Mouse (Mus musculus): Measurements from ENCODE around the gene Kctd5. TPM values are rescaled to one million over a fixed set of nuclear protein-coding genes. Genes with fewer than 3 reads are reported as not detected.
A peak's percentile ranks its signal among the peaks of the same experiment; 100 is the strongest.

Gene Kctd5
- total RNA-seq, 2 experiments from 2014 or later, result 71.8 to 72.0 TPM

DNA sequence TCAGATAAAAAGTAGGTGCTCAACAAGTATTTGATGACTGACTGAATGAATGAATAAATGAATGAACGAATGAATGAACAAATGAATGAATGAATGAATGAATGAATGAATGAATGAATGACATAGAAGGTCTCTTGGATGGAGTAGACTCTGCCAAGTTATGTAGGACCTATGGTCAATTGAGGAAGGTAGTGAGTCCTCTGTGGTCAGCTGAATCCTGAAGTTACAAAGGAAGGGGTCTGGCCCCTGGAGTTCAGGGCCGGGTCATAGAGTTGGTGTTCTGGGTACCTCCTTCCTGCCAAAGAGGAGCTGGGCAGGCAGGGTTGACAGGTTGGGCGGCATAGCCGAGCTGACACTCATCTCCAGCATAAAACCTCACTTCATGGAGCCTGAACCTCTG lies 35.4 kb downstream of the Kctd5 start, which contains the start of gene Prss27:
Prss27 (plus strand) TSS at position 301 of the 400 bp plus-strand sequence.
- DNase-seq (ENCODE audit: low spot score in 2 of 2), result no peak

DNA sequence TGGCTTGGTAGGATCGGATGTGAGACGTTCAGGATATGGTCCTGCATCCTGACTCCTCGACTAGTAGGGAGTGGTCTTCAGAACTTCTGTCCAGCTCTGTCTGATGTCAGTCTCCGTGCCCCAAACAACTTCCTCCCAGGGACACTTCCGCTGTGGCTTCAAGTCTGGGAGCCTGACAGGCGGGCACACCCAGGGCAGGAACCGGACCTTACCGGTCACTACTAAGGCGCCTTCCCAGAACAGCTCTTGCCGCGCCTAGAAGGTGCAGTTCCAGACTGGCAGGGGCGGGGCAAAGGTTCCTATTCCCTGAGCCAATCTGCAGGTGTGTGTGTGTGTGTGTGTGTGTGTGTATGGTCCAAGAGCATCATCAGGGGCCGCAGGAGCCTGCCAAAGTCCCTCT lies 35.9 kb downstream of the Kctd5 start:
- DNase-seq (ENCODE audit: low spot score in 2 of 2), result no peak

- no peak for DNase-seq (ENCODE audit: low spot score in 2 of 2)
These were observed 36.3 kb downstream of the Kctd5 start for GRCm38 (mm10) chr17:24036954-24037353.

DNA sequence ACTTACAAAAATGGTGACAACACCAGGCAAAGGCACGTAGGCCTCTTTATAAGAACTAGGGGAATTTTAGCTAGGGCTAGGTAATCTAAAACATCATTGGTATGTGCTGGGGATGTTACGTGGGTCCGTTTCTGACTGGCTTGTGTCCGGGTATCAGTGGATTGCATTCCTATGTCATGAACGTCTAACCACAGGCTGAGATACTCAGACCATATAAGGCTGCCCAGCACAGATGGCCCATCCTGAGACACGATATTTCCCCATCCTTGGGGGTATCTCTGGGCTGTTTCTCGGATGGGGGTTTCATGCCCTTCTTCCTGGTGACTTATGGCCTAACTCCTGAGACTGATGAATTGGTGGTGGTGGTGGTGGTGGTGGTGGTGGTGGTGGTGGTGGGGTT lies 38.2 kb downstream of the Kctd5 start:
- DNase-seq (ENCODE audit: low spot score in 2 of 2), result no peak

DNA sequence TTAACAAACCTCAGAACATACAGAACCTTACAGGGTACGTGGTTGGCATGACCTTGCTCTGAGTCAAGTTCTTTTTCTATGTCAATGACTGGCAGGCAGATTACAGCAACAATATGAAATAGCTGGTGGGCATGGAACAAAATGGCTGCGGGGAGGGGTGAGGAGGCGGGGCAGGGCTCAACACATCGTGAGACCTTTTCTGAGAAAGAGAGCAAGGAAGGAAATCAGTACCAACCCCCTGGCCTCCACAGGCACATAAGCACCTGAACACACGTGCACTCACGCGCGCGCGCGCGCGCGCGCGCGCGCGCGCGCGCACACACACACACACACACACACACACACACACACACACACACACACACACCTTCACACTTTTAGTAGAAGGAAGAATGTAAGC lies 42.7 kb downstream of the Kctd5 start:
- no peak for DNase-seq (ENCODE audit: low spot score in 2 of 2)

DNA sequence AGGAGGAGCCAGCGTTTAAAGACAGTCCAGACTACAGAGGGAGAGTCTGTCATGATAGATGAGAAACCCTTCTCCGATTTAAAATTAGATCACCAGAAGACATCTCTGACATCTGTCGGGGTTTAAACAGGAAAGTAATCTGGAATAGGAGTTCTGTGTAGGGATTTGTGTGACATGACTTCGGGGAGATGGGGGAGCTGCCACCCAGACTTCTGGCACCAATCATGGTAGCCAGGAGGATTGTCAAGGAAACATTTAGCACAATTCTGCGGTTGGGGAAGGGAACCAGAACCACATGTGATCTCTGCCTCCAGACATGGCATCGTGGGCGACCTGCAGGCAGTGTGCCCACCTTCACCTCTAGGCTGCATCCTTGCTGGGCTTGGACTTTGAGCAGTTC lies 43.8 kb downstream of the Kctd5 start:
- no peak for DNase-seq (ENCODE audit: low spot score in 2 of 2)

DNA sequence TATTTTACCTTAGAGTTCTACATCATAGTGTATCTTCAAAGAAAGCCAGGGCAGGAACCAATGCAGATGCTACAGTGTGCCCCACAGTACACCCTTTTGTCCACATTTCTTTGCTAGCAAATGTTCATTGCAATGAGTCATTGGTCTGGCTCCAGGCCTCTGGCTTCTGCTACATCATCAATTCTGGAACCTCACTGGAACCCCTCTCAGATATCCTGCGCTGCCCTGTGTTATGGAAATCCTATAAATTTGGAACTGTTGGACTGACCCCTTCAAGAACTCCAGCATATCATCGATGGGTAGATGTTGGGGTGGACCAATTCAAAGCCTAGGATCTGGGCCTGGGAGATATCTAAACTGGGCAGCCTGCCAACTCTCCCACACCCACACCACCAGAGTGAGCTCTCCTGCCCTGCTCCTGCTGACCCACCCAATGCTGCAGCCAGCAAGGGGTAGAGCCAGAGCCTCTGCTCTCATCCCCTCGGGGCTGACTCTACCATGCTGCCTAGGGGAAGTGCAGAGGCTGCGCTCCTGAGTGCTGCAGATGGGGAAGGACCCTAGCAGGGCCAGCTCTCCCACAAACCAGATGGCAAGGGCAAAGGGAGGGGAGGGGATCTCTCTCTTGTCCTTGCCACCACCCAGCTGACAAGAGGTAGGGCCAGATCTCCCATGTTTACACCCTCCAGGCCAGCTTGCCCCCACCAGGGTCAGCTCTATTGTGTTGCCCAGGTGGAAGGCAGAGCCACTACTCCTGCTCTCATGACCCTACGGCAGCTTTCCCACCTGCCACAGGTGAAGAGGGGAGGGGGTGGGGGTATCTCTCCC lies 51.7 kb downstream of the Kctd5 start:
- DNase-seq (ENCODE audit: low spot score in 2 of 2), result no peak

GRCm38 (mm10) chr17:24020696-24021095 lies 52.6 kb downstream of the Kctd5 start:
- DNase-seq (ENCODE audit: low spot score in 2 of 2), result no peak

- DNase-seq (ENCODE audit: low spot score in 2 of 2), result no peak
These were observed 57.6 kb downstream of the Kctd5 start for GRCm38 (mm10) chr17:24015727-24016126.

- no peak for DNase-seq (ENCODE audit: low spot score in 2 of 2)
These were observed 58.8 kb downstream of the Kctd5 start for GRCm38 (mm10) chr17:24014433-24014965.

GRCm38 (mm10) chr17:24012921-24013320 lies 60.4 kb downstream of the Kctd5 start:
- DNase-seq (ENCODE audit: low spot score in 2 of 2), result no peak

DNA sequence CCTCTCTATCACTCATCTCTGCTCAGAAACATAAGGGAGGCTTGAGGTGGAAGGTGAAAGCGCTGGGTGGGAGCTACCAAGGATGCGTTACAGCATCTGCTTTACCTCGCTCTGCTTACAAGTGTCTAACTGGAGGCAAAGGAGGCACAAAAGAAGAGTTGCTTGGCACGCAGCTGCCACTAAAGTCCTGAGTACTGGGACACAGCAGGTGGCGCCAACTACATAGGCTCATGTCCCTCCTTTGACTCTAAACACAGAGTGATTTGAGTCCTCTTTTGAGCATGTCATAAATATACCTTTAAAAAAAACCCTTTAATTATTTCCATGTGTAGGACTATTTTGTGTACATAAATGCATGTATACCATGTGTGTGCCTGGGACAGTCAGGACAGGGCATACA lies 63.7 kb downstream of the Kctd5 start:
- no peak for DNase-seq (ENCODE audit: low spot score in 2 of 2)

GRCm38 (mm10) chr17:24008105-24008504 lies 65.2 kb downstream of the Kctd5 start:
- no peak for DNase-seq (ENCODE audit: low spot score in 2 of 2)

DNA sequence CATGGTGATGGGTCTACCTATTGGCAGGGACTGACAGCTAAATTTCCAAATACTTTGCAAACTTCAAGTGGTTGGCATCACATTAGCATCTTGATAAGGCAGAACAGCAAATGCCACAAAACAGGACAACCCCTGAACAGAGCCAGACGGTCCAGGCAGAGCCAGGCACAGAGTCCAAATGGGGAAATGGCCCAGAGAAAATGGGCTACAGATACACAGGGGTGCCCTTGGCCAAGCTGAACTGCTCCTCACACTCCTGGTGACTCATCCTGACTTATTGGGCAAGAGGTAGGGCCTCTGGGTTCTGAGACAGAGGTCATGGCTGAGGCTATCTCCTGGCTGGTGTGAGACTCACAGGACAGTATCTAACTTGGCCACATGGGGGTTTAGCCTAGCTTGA lies 65.9 kb downstream of the Kctd5 start:
- no peak for DNase-seq (ENCODE audit: low spot score in 2 of 2)

- DNase-seq (ENCODE audit: low spot score in 2 of 2), result no peak
These were observed 66.4 kb downstream of the Kctd5 start for GRCm38 (mm10) chr17:24006930-24007329.

- DNase-seq (ENCODE audit: low spot score in 2 of 2), result no peak
These were observed 68.2 kb downstream of the Kctd5 start for GRCm38 (mm10) chr17:24005049-24005448.

- DNase-seq (ENCODE audit: low spot score in 2 of 2), result no peak
These were observed 69.1 kb downstream of the Kctd5 start for GRCm38 (mm10) chr17:24004071-24004665.

- DNase-seq (ENCODE audit: low spot score in 2 of 2), result peak; percentile 61 to 67
These were observed 72.9 kb downstream of the Kctd5 start for GRCm38 (mm10) chr17:24000404-24000803.

GRCm38 (mm10) chr17:23998383-23998782 lies 74.9 kb downstream of the Kctd5 start:
- DNase-seq (ENCODE audit: low spot score in 2 of 2), result no peak

GRCm38 (mm10) chr17:23997901-23998300 lies 75.4 kb downstream of the Kctd5 start, which contains the start of gene Prss22:
Gene Prss22 (minus strand): TSS chr17:23998100.
- DNase-seq (ENCODE audit: low spot score in 2 of 2), result no peak

All from layer of hippocampus, postnatal 10 days (tissue).